Mouse (Mus musculus) frontal cortex, postnatal 14 days (tissue): Measurements from ENCODE around the gene Mettl26.

Source experiments
- DNase-seq, 2 experiments: peaks; one replicate each; pipeline ENCODE4 v3.0.0; 2022; ENCODE audit warnings: low spot score in 2 of 2

Mettl26 gene

DNA sequence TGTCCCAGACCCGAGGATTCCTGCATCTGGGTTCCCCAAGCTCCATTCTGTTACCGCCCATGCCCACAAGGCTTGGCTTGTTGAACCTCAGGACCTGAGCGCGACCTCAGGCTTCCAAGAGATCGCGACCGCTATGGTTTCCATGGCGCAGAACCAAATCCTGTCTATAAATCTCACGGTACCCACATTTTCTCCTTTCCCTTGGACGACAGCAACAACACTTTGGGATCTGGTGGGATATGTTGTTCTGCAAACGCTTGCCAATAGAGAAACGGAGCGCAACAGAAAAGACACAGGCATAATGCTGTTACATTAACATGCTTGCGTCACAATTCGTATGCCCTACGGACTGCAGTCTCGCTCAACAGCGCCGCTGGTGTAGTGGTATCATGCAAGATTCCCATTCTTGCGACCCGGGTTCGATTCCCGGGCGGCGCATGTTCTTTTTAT lies at the start of gene Mettl26:
Gene Mettl26, plus strand, starts transcription at position 354 of the 450 bp plus-strand sequence.
- DNase-seq: peak; percentile 93 to 100

DNA sequence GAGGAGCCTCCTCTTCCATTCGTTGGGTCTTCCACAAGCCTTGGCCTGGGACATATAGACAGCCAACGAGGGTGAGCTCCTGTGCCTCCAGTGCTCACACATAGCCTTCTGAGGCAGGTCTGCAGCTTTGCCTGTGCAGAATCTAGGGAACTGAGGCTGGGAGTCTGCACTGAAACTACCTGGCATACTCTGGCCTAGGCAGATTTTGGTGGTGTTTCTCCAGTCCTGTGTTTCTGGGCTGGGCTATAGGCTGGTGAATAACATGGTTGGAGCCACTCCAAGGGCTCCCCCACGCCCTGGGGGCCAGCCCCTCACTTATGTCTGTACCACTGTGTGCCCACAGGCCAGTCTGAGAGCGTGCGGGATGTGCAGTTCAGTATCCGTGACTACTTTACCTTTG lies 49.6 kb upstream of the Mettl26 start:
- no peak for DNase-seq

DNA sequence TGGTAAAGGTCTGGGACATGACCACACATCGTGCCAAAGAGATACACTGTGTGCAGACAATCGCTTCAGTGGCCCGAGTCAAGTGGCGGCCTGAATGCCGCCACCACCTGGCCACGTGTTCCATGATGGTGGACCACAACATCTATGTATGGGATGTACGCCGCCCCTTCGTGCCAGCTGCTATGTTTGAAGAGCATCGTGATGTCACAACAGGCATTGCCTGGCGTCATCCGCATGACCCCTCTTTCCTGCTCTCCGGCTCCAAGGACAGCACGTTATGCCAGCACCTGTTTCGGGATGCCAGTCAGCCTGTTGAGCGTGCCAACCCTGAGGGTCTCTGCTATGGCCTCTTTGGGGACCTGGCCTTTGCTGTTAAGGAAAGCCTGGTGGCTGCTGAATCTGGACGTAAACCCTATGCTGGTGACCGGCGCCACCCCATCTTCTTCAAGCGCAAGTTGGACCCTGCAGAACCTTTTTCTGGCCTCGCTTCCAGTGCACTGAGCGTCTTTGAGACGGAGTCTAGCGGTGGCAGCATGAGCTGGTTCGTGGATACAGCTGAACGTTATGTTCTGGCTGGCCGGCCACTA lies 48.8 kb upstream of the Mettl26 start:
- DNase-seq: no peak

DNA sequence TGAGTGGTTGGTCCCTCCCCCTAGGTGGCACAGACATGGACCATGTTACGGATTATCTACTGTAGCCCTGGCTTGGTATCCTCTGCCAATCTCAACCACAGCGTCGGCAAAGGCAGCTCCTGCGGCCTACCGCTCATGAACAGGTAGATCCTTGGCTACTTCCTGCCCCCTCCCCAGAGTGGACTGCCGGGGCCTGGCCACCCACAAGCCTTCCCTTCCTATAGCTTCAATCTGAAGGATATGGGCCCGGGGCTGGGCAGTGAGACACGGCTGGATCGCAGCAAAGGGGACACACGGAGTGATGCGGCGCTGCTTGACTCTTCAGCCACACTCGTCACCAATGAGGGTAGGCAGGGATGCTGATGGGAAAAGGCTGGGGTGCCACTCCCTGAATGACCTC lies 47.9 kb upstream of the Mettl26 start:
- DNase-seq: no peak

DNA sequence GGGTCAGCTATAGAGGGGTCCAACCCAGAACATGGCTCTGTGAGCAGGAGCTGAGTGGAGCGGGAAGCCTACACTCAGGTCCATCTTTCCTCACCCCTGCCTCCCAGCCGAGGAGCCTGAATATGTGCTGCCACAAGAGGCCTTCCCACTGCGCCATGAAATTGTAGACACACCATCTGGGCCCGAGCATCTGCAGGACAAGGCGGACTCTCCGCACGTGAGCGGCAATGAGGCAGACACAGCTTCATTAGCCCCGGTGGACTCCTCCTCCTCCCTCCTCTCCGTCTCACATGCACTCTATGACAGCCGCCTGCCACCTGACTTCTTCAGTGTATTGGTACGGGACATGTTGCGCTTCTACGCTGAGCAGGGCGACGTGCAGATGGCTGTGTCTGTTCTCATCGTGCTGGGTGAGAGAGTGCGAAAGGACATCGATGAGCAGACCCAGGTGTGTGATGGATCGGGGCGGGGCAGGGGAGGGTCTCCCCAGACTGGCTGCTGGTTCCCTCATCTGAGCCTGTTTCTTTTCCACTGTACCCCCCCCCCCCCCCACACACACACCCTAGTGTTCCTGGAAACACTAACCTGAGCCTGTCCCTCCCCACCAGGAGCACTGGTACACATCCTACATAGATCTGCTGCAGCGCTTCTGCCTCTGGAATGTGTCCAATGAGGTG lies 47.2 kb upstream of the Mettl26 start:
- no peak for DNase-seq

DNA sequence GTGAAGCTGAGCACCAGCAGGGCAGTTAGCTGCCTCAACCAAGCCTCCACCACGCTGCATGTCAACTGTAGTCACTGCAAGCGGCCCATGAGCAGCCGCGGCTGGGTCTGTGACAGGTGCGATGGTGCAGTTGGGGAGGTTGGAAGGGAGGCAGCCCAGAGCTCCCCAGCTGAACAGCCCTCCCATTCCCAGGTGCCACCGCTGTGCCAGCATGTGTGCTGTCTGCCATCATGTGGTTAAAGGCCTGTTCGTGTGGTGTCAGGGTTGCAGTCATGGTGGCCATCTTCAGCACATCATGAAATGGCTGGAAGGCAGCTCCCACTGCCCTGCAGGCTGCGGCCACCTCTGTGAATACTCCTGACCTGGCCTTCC lies 46.7 kb upstream of the Mettl26 start:
- DNase-seq: peak in 1 of 2 experiments; percentile 31

DNA sequence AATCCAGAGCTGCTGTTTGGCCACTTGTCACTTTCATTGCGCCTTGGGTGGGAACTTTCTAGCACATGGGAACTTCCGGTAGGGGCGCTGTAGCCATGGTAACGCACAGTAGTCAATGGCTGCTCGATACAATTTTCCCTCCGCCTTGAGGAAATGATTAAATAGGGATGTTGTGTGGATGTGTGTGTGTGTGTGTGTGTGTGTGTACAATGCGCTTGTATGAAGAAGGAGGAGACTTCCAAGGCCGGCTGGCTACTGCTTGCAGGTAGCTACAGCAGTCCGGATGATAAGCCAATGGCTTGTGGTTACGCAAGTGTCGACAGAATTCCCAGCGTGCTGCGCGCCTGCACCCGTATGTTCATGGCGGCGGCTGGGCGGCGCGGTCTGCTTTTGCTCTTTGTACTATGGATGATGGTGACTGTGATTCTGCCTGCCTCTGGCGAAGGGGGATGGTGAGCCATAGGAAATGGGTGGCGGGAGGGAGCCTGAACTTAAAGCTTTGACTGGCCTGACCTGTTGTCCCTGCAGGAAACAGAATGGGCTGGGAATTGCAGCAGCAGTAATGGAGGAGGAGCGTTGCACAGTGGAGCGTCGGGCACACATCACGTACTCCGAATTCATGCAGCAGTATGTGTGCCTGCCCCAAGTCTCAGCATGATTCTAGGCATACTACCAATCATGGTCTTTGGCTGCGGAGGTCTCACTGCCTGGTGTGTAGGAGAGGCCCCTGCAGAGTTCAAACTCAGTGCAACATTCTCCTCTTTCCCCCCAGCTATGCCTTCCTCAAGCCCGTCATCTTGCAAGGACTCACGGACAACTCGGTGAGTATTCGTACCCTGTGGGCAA lies 45.9 kb upstream of the Mettl26 start, which contains the start of gene Jmjd8:
Gene Jmjd8, plus strand, starts transcription at position 156 of the 846 bp plus-strand sequence.
- peak; percentile 79 to 80 for DNase-seq

DNA sequence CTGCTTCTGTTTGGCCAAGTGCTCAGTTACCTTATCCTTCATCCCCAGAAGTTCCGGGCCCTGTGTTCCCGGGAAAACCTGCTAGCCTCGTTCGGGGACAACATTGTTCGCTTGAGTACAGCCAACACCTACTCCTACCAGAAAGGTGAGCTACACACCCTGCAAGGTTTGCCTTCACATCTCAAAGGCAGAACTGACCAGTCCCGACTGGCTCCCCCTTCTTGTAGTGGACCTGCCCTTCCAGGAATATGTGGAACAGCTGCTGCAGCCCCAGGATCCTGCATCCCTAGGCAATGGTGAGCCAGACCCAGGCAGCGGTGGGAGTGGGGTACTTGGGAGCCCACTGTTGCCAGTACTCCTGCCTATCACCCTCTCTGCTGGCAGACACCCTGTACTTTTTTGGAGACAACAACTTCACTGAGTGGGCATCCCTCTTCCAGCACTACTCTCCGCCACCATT lies 45.3 kb upstream of the Mettl26 start:
- peak in 1 of 2 experiments; percentile 22 for DNase-seq

DNA sequence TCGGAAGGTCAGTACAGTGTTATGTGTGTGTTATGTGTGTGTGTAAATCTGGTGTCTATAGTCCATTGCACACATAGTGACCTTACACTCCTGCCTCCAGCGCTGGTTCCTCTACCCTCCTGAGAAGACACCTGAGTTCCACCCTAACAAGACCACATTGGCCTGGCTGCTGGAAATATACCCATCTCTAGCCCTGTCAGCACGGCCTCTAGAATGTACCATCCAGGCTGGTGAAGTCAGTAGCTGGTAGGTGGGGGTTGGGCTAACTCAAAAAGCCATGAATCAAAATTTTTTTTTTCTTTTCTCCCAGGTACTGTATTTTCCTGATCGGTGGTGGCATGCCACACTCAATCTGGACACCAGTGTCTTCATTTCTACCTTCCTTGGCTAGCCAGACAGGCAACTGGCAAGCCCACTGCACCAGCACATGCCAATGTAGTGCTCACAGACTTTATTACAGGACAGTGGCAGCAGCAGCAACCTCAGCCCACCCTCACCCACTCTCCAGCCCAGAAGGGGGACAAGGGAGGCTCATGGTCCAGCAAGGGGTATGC lies 44.6 kb upstream of the Mettl26 start:
- no peak for DNase-seq

DNA sequence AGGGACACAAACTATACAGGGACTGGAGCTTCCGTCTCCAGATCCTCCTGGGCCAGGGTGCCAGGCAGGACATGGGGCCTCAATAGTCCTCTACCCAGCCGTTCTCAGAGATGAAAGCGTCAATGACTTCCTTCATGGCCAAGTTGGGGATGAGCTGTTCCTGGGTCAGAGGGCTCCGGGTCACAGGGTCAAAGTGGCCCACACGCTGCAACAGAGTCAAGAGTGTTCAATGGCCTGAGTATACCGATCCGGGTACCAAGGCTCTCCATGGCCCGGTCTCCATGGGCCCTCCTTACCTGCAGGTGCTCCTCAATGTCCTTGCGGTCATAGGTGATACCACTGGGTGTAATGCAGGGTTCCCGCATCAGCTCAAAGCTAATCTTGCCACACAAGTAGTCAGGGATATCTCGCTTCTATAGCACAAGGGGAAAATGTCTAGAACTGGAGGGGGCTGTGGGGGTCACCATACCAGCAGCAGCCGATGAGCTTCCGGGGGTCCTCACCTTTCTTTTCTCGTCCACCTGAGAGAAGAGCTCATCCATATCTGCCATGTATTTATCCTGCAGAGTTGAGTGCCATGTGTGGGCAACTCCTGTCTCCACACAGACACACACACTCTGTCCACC lies 44.0 kb upstream of the Mettl26 start:
- DNase-seq: no peak

DNA sequence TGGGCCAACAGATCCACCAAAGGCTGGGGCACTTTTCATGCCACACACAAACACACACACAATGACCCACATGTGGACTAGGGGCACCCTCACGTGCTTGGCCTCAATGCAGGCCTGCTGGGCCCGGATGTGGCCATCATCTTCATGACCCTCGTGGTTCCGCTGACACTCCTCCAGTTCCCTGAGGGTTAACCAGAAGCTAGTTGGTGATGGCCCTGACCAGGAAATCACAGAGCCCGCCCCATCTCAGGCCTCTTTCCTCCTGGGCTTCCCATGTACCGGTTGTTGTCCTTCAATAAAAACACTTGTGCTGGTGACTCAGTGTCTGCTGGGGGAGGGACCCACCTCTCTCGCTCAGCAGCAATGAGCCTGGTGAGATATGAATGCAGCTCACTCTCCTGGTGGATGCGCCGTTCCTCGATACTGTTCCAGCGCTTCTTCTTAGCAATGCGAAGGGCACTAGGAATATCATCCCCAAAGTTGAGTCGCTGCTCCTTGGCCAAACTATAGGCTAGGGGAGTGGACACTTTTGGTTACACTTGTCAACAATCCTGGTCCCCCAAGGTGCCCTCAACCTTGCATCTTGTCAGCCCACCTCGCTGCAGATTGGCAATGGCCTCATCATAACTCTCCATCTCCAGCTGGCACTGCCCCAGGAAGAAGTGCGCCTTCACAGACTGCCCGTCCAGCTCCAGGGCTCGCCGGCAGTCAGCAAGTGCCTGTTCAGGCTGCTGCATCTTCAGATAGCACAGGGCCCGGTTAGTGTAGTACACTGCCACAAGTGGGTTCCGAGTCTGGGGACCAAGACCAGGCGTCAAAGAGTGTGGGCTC lies 43.2 kb upstream of the Mettl26 start:
- DNase-seq: peak in 1 of 2 experiments; percentile 33

DNA sequence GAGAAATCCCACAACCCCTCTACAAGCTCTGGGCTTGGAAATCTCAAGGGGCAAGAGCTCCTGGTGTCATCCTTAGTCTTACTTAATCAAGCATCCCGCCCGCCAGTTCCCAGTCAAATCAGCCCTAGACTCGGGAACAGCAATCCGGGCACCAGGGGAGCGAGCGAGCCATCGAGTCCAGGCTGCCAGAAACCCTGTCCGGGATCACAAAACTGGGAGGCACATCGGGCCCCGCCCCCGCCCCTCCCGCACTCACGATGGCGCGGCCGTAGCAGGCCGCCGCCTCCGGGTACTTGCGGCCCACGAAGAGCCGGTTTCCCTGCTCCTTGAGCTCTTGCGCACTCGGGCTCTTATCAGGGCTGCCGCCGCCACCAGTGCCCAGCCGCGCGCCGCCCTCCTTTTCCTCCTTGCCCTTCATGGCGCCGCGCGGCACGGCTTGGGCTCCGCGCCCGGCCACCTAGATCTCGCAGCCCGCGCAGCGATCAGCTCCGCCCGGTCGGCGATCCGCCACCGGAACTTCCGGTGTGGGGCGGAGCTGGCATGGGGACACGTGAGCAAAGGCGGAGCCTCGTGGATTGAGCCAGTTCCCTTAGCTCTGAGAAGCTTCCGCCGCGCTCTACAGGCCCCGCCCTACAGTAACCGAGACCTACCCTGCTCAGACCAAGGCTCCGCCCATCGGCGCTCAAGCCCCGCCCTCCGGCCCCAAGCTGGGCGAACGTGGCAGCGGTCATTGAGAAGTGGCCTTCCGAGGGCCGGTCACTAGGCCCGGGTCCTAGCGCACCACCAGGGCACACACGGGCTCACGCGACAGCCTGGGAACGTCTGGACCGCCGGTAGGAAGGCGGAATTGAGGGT lies 42.2 kb upstream of the Mettl26 start:
- peak; percentile 98 to 99 for DNase-seq

DNA sequence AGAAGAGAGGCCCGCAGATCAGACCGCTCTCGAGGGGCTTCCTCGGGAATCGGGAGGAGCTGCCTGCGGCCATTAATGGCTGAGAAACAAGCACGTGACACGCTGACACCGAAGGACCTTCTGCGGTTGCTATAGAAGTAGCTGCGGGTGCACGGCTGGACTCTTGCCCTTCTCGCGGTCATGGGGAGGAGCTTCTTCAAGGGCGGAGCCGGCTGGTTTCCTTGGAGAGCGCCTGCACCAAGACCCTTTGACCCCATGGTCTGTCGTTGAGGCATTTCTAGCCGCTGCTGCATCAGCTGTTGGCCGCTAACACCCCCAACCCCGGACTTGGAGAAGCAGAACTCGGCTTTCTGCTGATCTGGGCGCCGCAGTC lies 41.6 kb upstream of the Mettl26 start, which contains the start of gene Stub1:
Gene Stub1, minus strand, starts transcription at position 114 of the 373 bp plus-strand sequence.
- peak in 1 of 2 experiments; percentile 88 for DNase-seq

DNA sequence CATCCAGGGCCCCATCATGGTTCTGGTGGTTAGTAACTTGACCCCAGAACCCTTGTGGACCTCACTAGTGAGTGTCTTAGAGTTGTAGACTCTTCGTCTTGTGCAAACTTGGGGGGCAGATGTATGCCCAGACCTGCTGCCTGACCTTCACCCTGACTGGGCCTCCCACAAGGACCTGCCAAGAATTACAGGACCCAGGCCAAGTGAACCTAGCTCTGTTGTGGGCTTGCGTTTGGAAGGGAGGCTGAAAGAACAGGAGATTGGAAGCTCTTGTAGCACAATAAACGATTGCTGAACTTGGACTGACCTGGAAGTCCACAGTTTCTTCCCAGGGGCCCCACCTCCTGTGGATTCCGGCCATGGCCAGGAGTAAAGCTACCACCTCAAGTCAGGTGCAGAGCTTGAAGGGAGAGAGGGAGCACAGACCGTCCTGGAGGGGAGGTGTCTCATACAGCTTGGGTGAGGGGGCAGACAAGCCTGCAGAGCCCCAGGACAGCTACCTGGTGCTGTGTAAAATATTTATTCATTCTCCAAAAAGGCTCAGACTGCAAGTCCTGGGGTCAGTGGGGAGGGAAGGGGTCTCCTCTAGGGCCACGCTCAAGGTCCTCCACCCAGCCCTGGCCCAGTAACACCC lies 40.8 kb upstream of the Mettl26 start:
- peak in 1 of 2 experiments; percentile 25 for DNase-seq

DNA sequence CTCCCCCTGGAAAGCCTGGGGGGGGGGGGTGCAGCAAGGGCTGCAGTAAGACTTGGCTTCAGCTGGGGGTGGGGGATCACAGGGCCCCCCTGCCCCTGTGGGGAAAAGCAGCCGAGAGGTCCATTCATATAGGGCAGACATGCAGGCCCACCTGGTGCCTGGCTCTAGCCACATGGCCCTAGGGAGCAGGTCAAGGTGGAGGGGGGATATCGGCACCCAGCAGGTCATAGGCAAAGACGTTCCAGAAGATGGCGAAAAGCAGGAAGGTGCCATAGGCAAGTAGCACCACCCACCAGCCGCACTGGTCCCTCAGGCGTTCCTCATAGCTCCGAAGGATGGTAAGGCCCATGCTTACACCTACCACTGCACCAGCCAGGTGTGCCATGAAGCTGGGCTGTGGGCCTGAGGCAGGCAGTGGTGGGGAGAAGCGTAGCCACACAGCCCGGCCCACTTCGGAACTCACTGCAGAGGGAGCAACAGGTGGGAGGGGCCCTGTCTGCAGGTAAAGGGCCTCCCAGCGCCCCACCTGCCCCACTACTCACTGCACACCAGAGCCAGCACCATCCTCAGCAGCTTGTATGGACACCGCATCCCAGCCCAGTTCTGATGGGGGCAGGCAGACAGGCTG lies 40.2 kb upstream of the Mettl26 start:
- DNase-seq: peak in 1 of 2 experiments; percentile 29

DNA sequence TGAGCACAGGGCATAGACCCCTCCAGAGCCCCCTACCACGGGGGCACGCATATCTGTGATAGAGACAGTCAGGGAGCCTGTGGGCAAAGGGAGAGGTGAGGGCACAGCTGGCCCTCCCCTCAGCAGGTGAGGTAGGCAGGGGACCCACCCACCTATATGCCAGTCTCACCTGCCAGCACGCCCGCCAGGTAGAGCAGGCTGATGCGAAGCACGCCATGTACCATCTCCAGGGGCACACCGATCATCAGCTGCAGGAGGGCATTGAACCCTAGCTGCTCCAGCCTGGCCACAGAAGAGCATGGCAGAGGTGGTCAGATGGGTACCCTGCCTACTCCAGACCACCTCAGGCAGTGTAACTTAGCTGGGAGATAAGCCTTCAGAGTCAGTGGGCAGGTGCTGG lies 39.6 kb upstream of the Mettl26 start:
- DNase-seq: peak in 1 of 2 experiments; percentile 24

DNA sequence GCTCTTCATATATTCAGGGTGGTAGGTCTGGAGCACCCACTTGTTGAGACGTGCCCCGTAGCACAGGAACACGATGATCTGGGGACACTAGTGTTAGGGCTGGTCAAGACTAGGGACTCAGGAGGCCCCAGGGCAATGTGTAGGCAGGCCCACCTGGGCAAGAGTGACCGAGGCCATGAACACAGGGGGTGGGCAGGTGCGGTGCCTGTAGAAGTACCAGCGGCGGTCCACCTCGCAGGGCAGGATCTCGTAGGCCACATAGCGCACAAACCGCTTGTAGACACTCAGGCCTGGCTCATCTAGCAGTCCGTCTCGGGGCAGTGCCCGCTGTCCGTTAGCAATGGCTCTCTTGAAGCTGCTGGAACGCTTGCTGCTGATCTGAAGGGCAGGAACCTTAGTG lies 39.1 kb upstream of the Mettl26 start:
- DNase-seq: peak in 1 of 2 experiments; percentile 31

DNA sequence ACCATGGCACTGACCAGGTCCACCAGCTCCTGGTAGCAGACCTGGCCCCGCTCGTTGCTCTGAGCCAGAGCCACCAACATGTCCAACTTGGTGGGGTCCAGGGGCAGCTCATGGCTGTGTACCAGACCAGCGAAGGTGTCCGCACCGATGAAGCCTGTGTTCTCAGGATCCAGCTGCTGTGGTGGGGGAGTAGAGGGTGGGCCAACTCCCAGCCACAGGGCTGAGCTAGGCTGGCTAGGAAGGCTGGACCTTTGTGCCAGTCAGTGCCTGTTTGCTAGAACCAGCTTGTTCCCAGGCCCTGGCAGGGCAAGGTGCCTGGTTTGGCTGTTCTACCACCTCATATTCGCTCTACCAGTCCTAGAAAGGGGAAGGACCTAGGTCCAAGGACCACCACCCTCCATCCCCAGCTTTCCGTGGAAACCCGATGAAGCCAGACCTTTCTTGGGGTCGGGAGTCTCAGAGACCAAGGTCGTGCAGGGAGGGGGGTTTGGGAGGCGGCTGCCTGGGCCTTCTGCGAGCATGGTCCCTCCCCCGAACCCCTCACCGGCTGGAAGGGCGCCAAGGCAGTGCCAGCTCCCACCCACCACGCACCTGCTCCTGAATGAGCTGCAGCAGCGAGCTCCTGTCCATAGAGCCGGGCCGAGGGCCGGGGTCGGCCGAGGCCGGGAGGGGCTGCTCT lies 38.3 kb upstream of the Mettl26 start:
- peak; percentile 44 for DNase-seq
